Mouse (Mus musculus) MEL (cell line): ENCODE results near the gene C1ql1. TPM values are rescaled to one million over a fixed set of nuclear protein-coding genes. Genes with fewer than 3 reads are reported as not detected.

Experiments
- polyA plus RNA-seq, 2 experiments: library from polyadenylated mRNA; stranded (reverse) in 1 of 2; unstranded in 1 of 2; fragments of >175 nt in 1 of 2; fragments of >200 nt in 1 of 2; gene quantifications; 2 replicates each; pipeline versions ENCODE4 v1.2.1 to v1.2.4; 2012; ENCODE audit warnings: low replicate concordance in 2 of 2, low read depth in 1 of 2; ENCODE audit not compliant: insufficient read length in 2 of 2, insufficient read depth in 1 of 2, missing spikeins in 1 of 2
- total RNA-seq: library from RNA; depleted of rRNA; stranded (reverse); fragments of 300-350 nt; gene quantifications from 2 replicates; pipeline ENCODE4 v1.2.3, GENCODE M21; 2012; rRNA removed

C1ql1 gene
- total and polyA plus RNA-seq, 3 experiments = not detected

Other genes with a start within 250 kb of the C1ql1 start
- 35.2 and 41.7 TPM in 2 replicates for gene Ccdc43, start 248.9 kb downstream of the C1ql1 start, total RNA-seq
- 10 to 100 TPM in 1 of 2 experiments, not detected in 1; 39.3 TPM for gene Ccdc43, start 248.9 kb downstream of the C1ql1 start, polyA plus RNA-seq
- gene Adam11, start 185.2 kb downstream of the C1ql1 start, total RNA-seq = 0.08 and 0.13 TPM in 2 replicates
- gene Adam11, start 185.2 kb downstream of the C1ql1 start, polyA plus RNA-seq = under 1 TPM in 1 of 2 experiments, not detected in 1; 0.36 TPM
- not detected in 2 replicates for gene Gjc1, start 127.0 kb downstream of the C1ql1 start, total RNA-seq
- not detected for gene Gjc1, start 127.0 kb downstream of the C1ql1 start, polyA plus RNA-seq
- gene Higd1b, start 110.8 kb downstream of the C1ql1 start, total RNA-seq = not detected in 2 replicates
- gene Higd1b, start 110.8 kb downstream of the C1ql1 start, polyA plus RNA-seq = not detected
- gene Eftud2, start 65.7 kb downstream of the C1ql1 start, total RNA-seq = 261 and 266 TPM in 2 replicates
- 1,000 to 10,000 TPM in 1 of 2 experiments, 100 to 1,000 TPM in 1; 424 to 1,215 TPM for gene Eftud2, start 65.7 kb downstream of the C1ql1 start, polyA plus RNA-seq
- 1.6 and 2.1 TPM in 2 replicates for gene Ccdc103, start 65.5 kb downstream of the C1ql1 start, total RNA-seq
- 1 to 10 TPM in 1 of 2 experiments, not detected in 1; 1.4 TPM for gene Ccdc103, start 65.5 kb downstream of the C1ql1 start, polyA plus RNA-seq
- gene Fam187a, start 61.5 kb downstream of the C1ql1 start, total RNA-seq = 0.08 TPM in 1 of 2 replicates, not detected in the other
- gene Fam187a, start 61.5 kb downstream of the C1ql1 start, polyA plus RNA-seq = under 1 TPM in 1 of 2 experiments, not detected in 1; 0.08 TPM
- 1.3 and 2.0 TPM in 2 replicates for gene Gfap, start 45.8 kb downstream of the C1ql1 start, total RNA-seq
- 1 to 10 TPM in 1 of 2 experiments, not detected in 1; 2.5 TPM for gene Gfap, start 45.8 kb downstream of the C1ql1 start, polyA plus RNA-seq
- gene Kif18b, start 21.6 kb downstream of the C1ql1 start, total RNA-seq = 36.1 and 40.8 TPM in 2 replicates
- gene Kif18b, start 21.6 kb downstream of the C1ql1 start, polyA plus RNA-seq = 100 to 1,000 TPM in 1 of 2 experiments, 10 to 100 TPM in 1; 45.7 to 116 TPM
- gene Nmt1, start 81.5 kb upstream of the C1ql1 start, total RNA-seq = 70.5 and 85.1 TPM in 2 replicates
- gene Nmt1, start 81.5 kb upstream of the C1ql1 start, polyA plus RNA-seq = 100 to 1,000 TPM in 1 of 2 experiments, 10 to 100 TPM in 1; 29.8 to 147 TPM
- 15.6 and 16.2 TPM in 2 replicates for gene Dcakd, start 81.6 kb upstream of the C1ql1 start, total RNA-seq
- 100 to 1,000 TPM in 1 of 2 experiments, 10 to 100 TPM in 1; 82.3 to 112 TPM for gene Dcakd, start 81.6 kb upstream of the C1ql1 start, polyA plus RNA-seq
- 1.7 and 2.0 TPM in 2 replicates for gene Plcd3, start 155.0 kb upstream of the C1ql1 start, total RNA-seq
- 1 to 10 TPM in 1 of 2 experiments, not detected in 1; 2.6 TPM for gene Plcd3, start 155.0 kb upstream of the C1ql1 start, polyA plus RNA-seq
- gene Acbd4, start 155.0 kb upstream of the C1ql1 start, total RNA-seq = 15.2 and 16.6 TPM in 2 replicates
- 10 to 100 TPM in 1 of 2 experiments, not detected in 1; 18.3 TPM for gene Acbd4, start 155.0 kb upstream of the C1ql1 start, polyA plus RNA-seq
- gene Hexim1, start 169.5 kb upstream of the C1ql1 start, total RNA-seq = 17.3 and 18.4 TPM in 2 replicates
- 10 to 100 TPM in 1 of 2 experiments, not detected in 1; 25.4 TPM for gene Hexim1, start 169.5 kb upstream of the C1ql1 start, polyA plus RNA-seq
- gene Hexim2, start 185.7 kb upstream of the C1ql1 start, total RNA-seq = 12.3 and 17.2 TPM in 2 replicates
- 10 to 100 TPM in 1 of 2 experiments, not detected in 1; 12.5 TPM for gene Hexim2, start 185.7 kb upstream of the C1ql1 start, polyA plus RNA-seq
- 1.4 and 1.7 TPM in 2 replicates for gene Fmnl1, start 224.4 kb upstream of the C1ql1 start, total RNA-seq
- 10 to 100 TPM in 1 of 2 experiments, not detected in 1; 17.2 TPM for gene Fmnl1, start 224.4 kb upstream of the C1ql1 start, polyA plus RNA-seq